Mouse (Mus musculus) inflammation-experienced regulatory T-cells, adult 6 months (primary cell): Measurements from ENCODE around the gene Fancd2. TPM values are rescaled to one million over a fixed set of nuclear protein-coding genes. Genes with fewer than 3 reads are reported as not detected.

Experiments
- ATAC-seq: one replicate; pipeline ENCODE4 v1.8.0; 2017
- polyA plus RNA-seq, 3 experiments: library from polyadenylated mRNA; unstranded; fragments of 100-300 nt; shearing (Covaris generic); gene quantifications; one replicate each; pipeline ENCODE4 v1.2.1; 2017

The Fancd2 gene
- polyA plus RNA-seq, 3 experiments from 2014 or later: 1.4 to 9.7 (median 2.0) TPM

DNA sequence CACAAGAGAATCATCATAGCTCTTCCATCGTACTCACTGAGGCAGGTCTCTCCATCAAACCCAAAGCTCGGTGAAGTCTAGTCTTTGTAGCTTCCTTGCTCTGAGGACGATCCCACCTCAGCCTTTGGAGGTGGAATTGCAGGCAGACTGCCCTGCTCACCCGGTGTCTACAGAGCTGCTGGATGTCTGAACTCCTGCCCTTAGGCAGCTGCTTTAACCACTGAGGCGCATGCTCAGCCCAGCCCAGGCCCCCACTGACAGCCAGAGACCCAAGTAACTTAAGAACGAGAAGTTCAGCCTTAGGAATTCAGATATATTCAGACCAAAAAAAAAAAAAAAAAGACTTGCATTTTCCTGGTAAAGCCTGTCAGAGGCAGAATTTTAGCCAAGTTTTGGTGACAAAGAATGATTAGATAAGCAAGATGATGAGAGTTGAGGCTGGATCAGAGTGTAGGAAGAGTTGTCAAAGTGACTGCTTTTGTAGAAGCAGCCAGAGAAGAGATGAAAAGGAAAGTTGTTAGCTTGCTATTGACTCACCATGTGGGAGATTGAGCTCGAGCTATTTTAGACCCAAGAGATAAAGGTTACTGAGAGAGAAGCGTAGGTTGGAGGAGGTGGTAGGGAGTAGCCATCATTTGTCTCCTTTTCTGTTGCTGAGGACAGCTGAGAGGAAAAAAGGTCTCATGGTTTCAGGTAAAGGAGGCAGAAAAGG lies 80.9 kb downstream of the Fancd2 start:
- peak; percentile 50 for ATAC-seq

DNA sequence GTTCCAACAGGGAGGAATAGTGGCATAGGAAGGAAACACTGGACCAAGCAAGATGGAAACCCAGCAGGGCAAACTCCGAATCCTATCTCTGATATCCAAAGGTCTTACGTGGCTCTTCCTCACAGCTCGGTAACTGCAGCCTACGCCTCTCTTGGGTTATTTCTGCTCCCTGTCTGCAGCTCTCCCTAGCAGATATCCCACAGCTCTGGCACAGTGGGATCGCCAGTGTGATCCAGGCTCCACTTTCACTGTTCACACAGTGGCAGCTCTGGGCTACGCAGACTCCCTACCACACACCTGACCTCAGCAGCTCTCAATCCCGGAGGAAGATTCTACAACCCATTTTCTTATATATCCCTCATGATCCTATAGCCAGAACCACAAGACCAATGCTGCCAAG lies 82.7 kb downstream of the Fancd2 start:
- ATAC-seq: no peak

DNA sequence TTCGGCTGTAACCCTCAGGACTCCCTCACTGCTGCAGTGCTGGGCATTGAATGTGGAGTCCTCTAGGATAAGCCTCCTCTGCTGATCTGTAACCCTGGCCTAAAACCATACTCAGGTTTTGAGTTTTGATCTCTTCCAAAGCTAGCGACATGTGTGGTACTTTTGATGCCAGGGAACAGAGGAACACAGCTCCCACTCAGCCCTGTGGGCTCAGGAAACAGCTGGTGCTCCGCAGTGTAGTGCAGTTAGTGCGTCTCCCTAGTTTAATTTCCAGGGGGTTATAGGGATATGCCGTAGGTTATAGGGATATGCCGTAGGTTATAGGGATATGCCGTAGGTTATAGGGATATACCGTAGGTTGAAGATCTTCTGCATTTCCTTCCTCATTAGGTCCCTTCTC lies 83.5 kb downstream of the Fancd2 start:
- ATAC-seq: no peak

DNA sequence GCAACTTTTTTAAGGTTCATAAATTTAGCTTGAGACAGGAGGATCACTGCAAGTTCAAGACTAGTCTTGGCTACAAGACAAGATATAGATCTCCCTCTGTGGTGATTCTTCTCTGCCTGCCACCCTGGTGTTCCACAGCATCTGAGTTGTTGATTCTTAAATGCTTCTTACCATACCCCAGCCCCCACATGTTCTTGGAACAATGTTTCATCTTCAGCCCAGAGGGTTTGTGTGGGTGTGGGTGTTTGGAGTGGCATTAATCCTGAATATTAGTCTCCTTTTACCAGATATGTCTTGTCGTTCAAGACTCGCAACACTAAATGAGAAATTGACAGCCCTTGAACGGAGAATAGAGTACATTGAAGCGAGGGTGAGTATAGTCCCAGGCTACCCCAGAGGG lies 84.0 kb downstream of the Fancd2 start:
- no peak for ATAC-seq

DNA sequence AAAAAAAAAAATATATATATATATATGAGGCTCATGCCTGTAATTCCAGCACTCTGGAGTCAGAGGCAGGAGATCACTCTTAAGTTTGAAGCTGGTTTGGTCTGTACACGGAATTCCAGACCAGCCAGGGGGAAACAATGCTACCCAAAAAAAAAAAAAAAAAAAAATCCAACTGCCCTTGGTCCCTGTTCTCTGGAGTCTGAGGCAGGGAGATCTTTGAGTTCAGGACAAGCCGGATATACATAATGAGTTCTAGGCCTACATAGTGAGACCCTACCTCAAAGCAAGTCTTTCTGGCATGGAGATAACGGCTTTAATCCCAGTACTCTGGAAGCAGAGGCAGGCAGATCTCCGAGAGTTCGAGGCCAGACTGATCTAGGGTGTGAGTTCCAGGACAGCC lies 91.9 kb downstream of the Fancd2 start:
- ATAC-seq: peak; percentile 16

DNA sequence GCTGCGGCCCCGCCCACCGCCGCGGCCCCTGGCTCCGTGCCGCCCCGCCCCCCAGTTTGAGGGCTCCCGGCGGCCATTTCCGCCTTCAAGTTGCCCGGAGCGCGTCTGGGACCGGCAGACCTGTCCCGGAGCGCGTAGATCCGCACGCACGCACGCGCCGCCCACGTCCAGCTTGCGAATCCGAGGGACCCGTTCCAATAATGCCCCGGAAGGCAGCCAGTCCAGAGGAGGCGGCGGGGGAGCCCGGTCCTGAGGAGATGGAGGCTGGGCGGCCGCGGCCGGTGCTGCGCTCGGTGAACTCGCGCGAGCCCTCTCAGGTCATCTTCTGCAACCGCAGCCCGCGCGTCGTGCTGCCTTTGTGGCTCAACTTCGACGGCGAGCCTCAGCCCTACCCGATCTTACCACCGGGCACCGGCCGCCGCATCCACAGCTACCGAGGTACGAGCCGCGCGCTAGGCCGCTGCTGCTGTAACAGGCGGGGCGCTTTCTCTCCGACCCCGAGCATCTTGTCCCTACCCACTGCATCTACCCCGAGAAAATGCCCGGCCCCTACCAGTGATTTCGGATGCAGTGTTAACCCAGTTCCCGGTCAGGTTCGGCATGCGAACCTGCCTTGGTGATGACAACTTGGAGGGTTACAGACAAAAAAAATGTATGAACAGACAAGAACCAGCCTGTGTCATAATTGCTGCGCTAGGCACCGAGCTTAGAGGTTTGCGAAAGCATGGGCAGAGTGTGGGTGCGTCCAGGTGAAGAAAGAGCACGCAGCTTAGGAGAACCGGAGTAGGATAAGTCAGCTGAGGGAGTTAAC lies 92.7 kb downstream of the Fancd2 start, which contains the start of gene Vhl:
Gene Vhl (plus strand): TSS at position 19 of the 811 bp plus-strand sequence.
- peak; percentile 81 for ATAC-seq

DNA sequence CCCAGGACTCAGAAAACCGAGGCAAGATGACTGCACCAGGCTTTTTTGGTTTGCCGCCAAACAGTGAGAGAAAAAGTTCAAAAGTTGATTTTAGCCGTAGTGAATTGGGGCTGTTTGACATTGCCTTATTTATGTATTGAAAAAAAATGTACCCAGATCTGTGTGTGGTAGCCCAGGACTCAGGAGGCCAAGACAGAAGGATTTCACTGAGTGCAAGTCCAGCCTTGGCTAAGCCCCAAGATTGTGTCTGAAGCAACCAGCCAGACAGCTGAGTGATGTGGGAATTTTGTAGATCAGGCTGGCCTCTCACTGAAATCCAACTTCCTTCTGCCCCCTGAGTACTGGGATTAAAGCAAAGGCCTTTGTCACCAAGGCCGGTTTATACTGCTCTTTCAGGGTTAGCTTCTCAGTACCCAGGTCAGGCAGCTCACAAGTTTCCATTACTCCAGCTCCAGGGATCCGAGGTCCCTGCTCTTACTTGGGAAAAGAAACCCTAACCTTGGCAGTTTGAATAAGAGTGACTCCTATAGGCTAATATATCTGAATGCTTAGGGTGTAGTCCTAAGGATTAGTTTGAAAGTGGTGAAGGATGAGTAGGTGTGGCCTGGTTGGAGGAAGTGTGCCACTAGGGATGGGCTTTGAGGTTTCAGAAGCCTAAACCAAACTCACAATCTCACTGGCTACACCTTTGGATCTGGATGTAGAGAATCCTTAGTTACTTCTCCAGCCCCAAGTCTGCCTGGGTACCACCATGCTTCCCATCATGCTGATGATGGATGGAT lies 93.7 kb downstream of the Fancd2 start:
- no peak for ATAC-seq

DNA sequence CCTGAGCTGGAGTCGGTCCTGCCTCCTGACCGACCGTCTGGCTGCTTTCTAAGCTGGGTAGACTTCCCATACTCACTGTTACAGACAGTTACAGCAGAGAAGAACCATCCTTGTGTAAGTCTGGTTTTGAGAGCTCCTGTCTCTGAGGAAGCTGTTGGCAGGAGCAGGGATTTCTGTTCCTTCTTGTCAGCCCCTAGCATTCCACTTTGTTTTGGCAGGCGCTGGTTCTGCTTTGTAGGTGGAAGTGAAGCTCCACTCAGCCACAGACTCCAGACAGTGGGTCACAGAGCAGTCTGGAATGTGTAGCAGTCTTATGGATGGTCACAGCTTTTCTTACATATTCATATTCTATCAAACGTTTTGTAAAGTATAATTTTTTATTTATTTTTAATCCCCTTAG lies 98.8 kb downstream of the Fancd2 start:
- no peak for ATAC-seq

DNA sequence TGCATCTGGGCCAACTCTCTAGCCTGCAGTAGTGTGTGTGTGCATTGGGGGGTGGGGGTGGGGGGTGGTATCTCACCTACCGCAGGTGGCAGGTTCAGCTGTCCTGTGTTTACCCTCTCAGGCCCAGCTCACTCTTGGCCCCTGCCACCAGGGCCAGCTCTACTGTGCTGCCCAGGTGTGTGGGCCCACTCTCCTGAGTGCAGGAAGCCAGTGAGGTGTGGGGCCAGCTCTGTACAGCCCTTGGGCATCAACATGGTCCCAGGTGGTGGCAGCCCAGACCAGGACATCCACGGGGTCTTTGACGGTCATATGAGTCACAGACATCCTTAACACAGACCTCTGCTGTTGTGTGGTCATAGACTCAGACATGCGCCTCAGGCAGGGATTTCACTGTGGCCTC lies 101.4 kb downstream of the Fancd2 start:
- ATAC-seq: no peak

DNA sequence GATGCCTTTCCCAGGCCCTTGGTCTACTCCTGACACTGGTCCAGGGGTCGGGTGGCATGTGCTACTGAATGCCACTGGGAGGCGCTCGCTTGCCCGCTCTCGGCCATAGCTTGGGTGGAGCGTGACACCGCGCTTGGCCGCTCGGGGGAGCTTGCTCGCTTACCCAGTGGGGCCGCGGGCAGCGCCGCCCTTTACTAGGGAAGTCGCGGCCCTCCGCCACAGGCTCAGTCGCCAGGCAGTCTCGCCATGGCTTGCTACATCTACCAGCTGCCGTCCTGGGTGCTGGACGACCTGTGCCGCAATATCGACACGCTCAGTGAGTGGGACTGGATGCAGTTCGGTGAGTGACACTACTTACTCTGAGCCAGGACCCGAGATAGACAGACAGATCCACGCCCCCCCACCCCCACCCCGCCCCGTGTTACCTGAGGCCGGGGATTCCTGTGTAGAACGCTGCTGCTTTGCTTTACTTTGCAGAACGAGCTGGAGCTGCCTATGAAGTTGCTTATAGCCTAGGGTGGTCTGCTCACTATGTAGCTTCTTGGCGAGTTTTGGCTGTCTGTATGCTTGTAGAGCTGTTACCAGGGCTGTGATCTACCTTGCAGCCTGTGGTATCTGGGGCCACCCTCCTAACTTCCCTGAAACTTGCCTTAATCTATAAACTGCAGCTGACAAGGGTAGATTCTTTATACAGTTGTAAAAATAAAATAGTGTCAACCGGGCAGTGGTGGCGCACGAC lies 107.0 kb downstream of the Fancd2 start, which contains the start of gene Irak2:
Gene Irak2 (plus strand): TSS at position 166 of the 739 bp plus-strand sequence.
- ATAC-seq: peak; percentile 98

DNA sequence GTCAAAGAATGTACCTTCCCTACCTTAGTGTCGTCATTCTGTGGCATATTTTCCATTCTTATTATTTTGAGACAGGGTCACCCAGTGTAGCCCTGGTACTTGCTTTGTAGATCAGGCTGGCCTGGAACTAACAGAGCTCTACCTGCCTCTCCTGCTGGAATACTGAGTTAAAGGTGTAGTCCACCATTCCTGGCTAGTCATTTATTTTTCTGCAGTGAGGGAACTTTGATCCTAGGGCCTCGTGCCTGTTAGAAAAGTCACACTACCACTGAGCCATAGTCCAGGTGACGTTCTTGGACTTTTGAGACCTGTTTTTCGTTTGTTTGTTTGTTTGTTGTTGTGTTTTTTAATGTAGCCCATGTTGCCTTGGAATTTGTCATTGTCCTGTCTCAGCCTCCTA lies 107.7 kb downstream of the Fancd2 start:
- ATAC-seq: no peak

DNA sequence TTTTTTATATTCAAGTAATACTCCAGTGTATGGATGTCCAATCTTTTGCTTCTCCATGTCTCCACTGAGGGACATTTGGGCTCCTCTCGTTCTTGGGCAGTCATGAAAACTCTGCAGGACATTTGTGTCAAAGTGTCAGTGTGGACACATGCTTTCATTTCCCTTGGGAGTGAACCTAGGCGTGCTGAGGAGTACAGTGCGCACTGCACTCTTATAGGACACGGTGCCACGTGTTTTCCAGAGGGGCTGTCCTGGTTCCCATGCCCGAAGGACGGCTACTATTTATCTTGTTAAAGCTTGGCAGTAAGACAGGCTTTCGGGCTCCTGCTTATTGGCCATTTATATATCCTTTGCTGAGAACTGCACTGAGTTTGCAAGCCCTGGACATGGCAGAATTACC lies 111.1 kb downstream of the Fancd2 start:
- no peak for ATAC-seq

DNA sequence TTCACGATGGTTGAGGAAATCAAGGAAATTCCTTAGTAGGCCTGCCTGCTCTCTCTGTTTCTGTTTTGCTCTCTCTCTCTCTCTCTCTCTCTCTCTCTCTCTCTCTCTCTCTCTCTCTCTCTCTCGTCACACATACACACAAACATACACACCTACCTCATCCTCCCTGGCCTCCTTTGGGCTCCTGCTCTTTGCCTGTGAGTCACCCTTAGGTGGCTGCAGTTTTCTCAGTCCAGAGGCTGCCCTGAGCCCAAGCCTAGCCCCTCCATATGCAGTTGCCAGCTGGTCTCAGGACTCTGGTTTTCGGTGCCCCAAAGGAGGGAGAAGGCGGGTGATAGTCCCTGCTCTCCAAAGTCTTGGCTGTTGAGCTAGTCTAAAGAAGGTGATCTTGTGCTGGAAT lies 111.5 kb downstream of the Fancd2 start:
- ATAC-seq: no peak

DNA sequence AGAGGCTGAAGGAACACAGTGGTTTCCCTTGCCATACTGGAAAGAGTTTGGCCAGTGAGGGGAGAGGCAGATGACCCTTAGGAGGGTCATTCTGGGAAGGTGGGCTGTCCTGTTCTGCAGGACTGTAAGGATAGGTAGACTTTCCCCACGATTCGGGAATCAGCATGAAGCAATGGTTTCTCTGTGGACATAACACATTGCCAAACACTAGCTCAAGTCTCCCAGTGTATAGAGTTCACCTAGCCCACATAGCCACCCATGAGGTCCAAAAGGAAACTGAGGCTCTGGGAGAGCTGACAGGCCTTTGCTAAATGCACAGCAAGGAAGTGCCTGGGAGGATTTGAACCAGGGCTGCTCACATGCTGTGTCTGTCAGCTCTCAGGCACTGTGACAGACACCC lies 112.5 kb downstream of the Fancd2 start:
- no peak for ATAC-seq

DNA sequence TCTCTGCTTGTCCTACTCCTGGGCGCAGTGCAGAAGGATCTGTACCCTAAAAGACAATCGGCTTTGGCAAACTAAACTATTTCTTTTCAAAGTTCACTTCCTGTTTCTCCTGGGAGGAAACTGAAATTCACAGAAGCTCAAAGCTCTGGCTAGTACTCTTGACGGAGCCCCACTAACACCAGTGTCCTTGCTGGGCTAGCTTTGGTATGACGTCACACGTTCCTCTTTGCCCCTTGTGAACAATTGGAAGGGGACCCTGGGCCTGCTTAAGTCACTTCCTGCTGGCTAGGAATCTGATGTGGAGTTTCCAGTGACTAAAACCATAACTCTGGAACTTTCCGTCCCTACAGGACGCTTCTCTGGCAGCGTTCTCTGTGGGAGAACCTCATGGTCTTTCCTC lies 113.3 kb downstream of the Fancd2 start:
- peak; percentile 65 for ATAC-seq

Other genes with a start within 250 kb of the Fancd2 start
- gene Cpne9, start 249.4 kb upstream of the Fancd2 start, polyA plus RNA-seq: under 1 TPM in 2 of 3 experiments, not detected in 1; 0.21 to 0.22 TPM
- 10 to 100 TPM in 2 of 3 experiments, 1 to 10 TPM in 1; 9.2 to 15.3 (median 13.7) TPM for gene Brpf1, start 224.5 kb upstream of the Fancd2 start, polyA plus RNA-seq
- gene Ogg1, start 204.7 kb upstream of the Fancd2 start, polyA plus RNA-seq: 10 to 100 TPM; 12.7 to 23.8 (median 20.9) TPM
- gene Camk1, start 187.7 kb upstream of the Fancd2 start, polyA plus RNA-seq: 1 to 10 TPM; 1.3 to 2.6 (median 2.2) TPM
- gene Tada3, start 153.8 kb upstream of the Fancd2 start, polyA plus RNA-seq: 10 to 100 TPM; 27.5 to 44.5 (median 43.3) TPM
- gene Arpc4, start 153.6 kb upstream of the Fancd2 start, polyA plus RNA-seq: 100 to 1,000 TPM; 516 to 980 (median 581) TPM
- 10 to 100 TPM in 2 of 3 experiments, 1 to 10 TPM in 1; 6.6 to 18.5 (median 16.4) TPM for gene Ttll3, start 142.4 kb upstream of the Fancd2 start, polyA plus RNA-seq
- 10 to 100 TPM in 2 of 3 experiments, 1 to 10 TPM in 1; 6.5 to 13.4 (median 12.0) TPM for gene Rpusd3, start 112.3 kb upstream of the Fancd2 start, polyA plus RNA-seq
- gene Cidec, start 95.9 kb upstream of the Fancd2 start, polyA plus RNA-seq: not detected
- gene Jagn1, start 89.1 kb upstream of the Fancd2 start, polyA plus RNA-seq: 10 to 100 TPM; 50.3 to 60.1 (median 56.3) TPM
- gene Il17re, start 73.2 kb upstream of the Fancd2 start, polyA plus RNA-seq: 1 to 10 TPM in 2 of 3 experiments, under 1 TPM in 1; 0.69 to 8.2 (median 1.9) TPM
- gene Il17rc, start 60.3 kb upstream of the Fancd2 start, polyA plus RNA-seq: under 1 TPM in 2 of 3 experiments, not detected in 1; 0.32 to 0.47 TPM
- gene Creld1, start 48.4 kb upstream of the Fancd2 start, polyA plus RNA-seq: 1 to 10 TPM; 6.1 to 9.2 (median 8.1) TPM
- gene Prrt3, start 29.8 kb upstream of the Fancd2 start, polyA plus RNA-seq: under 1 TPM in 1 of 3 experiments, not detected in 2; 0.17 TPM
- 10 to 100 TPM; 57.0 to 69.1 (median 62.4) TPM for gene Emc3, start within 50 bp of the Fancd2 start, polyA plus RNA-seq
- not detected for gene Fancd2os, start 69.0 kb downstream of the Fancd2 start, polyA plus RNA-seq
- 100 to 1,000 TPM; 274 to 315 (median 285) TPM for gene Brk1, start 73.1 kb downstream of the Fancd2 start, polyA plus RNA-seq
- gene Vhl, start 92.3 kb downstream of the Fancd2 start, polyA plus RNA-seq: 10 to 100 TPM in 2 of 3 experiments, 1 to 10 TPM in 1; 9.9 to 12.3 (median 12.0) TPM
- 10 to 100 TPM; 18.1 to 35.7 (median 21.5) TPM for gene Irak2, start 106.8 kb downstream of the Fancd2 start, polyA plus RNA-seq
- 1 to 10 TPM; 3.2 to 7.7 (median 7.5) TPM for gene Tatdn2, start 165.4 kb downstream of the Fancd2 start, polyA plus RNA-seq
- gene Ghrl, start 188.2 kb downstream of the Fancd2 start, polyA plus RNA-seq: under 1 TPM in 2 of 3 experiments, not detected in 1; 0.64 to 0.73 TPM
- 100 to 1,000 TPM; 145 to 155 (median 153) TPM for gene Sec13, start 209.1 kb downstream of the Fancd2 start, polyA plus RNA-seq